Mouse (Mus musculus): ENCODE results near the gene Tspear.
"Not testable (repeated sequence)": the region's sequence is repeated elsewhere in the genome, so short reads cannot be mapped to it uniquely, and the experiment has no call there.

- TF ChIP-seq POLR2A (IDR thresholded peaks at IDR 0.05; ENCODE audit: control insufficient read depth in 1 of 2, insufficient read depth in 1 of 2, low read depth in 1 of 2, low read length in 2 of 2, poor library complexity in 1 of 2); CTCF (IDR thresholded peaks at IDR 0.05 in 2 of 3, conservative IDR thresholded peaks at IDR 0.05 in 1 of 3; ENCODE audit: control insufficient read depth in 1 of 3, insufficient read depth in 1 of 3, low read depth in 2 of 3, low read length in 3 of 3, poor library complexity in 1 of 3, severe bottlenecking in 1 of 3); MAX (IDR thresholded peaks at IDR 0.05; ENCODE audit: low read length); NELFE (IDR thresholded peaks at IDR 0.05; ENCODE audit: low read depth, low read length); RAD21 (IDR thresholded peaks at IDR 0.05; ENCODE audit: low read depth, low read length); TCF12 (IDR thresholded peaks at IDR 0.05; ENCODE audit: low read depth, low read length); UBTF (IDR thresholded peaks at IDR 0.05; ENCODE audit: borderline replicate concordance, insufficient read depth, low read depth, low read length); E2F4 (IDR thresholded peaks at IDR 0.05; ENCODE audit: borderline replicate concordance, low read depth, low read length); ZC3H11A (IDR thresholded peaks at IDR 0.05; ENCODE audit: low read depth, low read length); ETS1 (IDR thresholded peaks at IDR 0.05; ENCODE audit: low read depth, low read length); TBP (IDR thresholded peaks at IDR 0.05; ENCODE audit: low read depth, low read length); SIN3A (IDR thresholded peaks at IDR 0.05; ENCODE audit: low read length); TAL1 (IDR thresholded peaks at IDR 0.05; ENCODE audit: low read length): not testable (repeated sequence)
These were observed 55.7 kb downstream of the Tspear start, which contains the start of gene Gm18596 for GRCm38 (mm10) chr10:77741924-77742688.
